16 mouse cellular contexts compared by ENCODE assay signal in the genomic region with DNA sequence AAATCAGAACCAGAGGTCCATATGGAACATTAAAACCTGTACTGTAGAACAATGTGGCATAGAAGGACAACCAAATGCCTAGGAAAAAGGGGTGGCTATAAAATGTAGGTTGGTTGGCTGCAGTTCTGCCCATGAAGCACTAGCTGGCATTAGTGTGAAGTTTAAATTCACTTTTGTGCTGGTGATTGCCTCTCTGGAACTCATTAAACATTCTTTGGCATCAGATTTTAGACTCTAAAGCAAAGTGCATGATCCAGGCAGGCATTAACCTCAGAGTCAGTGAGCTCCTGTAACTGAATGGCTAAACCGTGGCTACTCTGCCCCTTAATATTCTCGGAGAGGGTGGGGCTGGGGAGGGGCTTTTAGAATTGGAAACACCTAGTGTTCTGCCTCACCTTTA.
DNase-seq lines count a peak whose midpoint lies in the region; ATAC-seq lines count a peak whose summit lies in the region.
"Had no signal": no experiment of that assay in that cellular context is flagged by ENCODE, and none has a peak within 500 bp of the region (broad histone marks: within the 10 kb centered on the region; RNA-seq: fewer than 3 reads in every experiment).

No protein-coding gene starts in this region.

- H3K9me3 ChIP-seq in embryonic facial prominence, embryonic 11.5 days (replicated peaks; ENCODE audit: control insufficient read depth, low read length): no peaks in the 10 kb centered on the region
- no peaks in the 10 kb centered on the region for H3K9me3 ChIP-seq in embryonic facial prominence, embryonic 10.5 days
- H3K9me3 ChIP-seq in limb, embryonic 13.5 days: no peaks in the 10 kb centered on the region
- H3K9me3 ChIP-seq in limb, embryonic 10.5 days (replicated peaks): no peaks in the 10 kb centered on the region
- H3K9me3 ChIP-seq: heart, embryonic 13.5 days; limb, embryonic 12.5 days; midbrain, embryonic 10.5 days had no signal

- DNase-seq in embryonic facial prominence, embryonic 11.5 days (ENCODE audit: low spot score): peak; percentile 59
- DNase-seq in embryonic facial prominence, embryonic 10.5 days (ENCODE audit: low spot score): no peak
- DNase-seq in limb, embryonic 10.5 days (ENCODE audit: low spot score): no peak
- DNase-seq in kidney, adult 18-20 months: peak; percentile 25
- peak; percentile 4 to 16 for DNase-seq in kidney, postnatal 4 days
- DNase-seq in liver: no peak
- no peak for DNase-seq in T-cell, adult 2 months (ENCODE audit: low spot score)
- DNase-seq: adrenal gland, postnatal 25 days; cerebellum, adult 11-12 months; gastrocnemius, postnatal 25 days; retina, postnatal 1 day; spleen, adult 18-20 months had no signal

- no peaks in the 10 kb centered on the region for H3K4me1 ChIP-seq in embryonic facial prominence, embryonic 11.5 days (ENCODE audit: control insufficient read depth, insufficient read depth, low read length)
- H3K4me1 ChIP-seq in embryonic facial prominence, embryonic 10.5 days: 0 out of 2 replicates have a peak, but pooled peaks cover 4% of the 10 kb centered on the region
- no peaks in the 10 kb centered on the region for H3K4me1 ChIP-seq in limb, embryonic 13.5 days
- H3K4me1 ChIP-seq in limb, embryonic 10.5 days: no peaks in the 10 kb centered on the region
- H3K4me1 ChIP-seq: heart, embryonic 13.5 days; limb, embryonic 12.5 days; midbrain, embryonic 10.5 days had no signal

- WGBS in embryonic facial prominence, embryonic 11.5 days: 48% methylated on average over 2 of the region's 2 CpGs
- WGBS in embryonic facial prominence, embryonic 10.5 days: 55% methylated on average over 2 of the region's 2 CpGs
- WGBS in limb, embryonic 13.5 days: 18% methylated on average over 2 of the region's 2 CpGs
- WGBS in limb, embryonic 10.5 days: 60% methylated on average over 2 of the region's 2 CpGs

- no peak overlapping the region for H3K9ac ChIP-seq in embryonic facial prominence, embryonic 11.5 days (replicated peaks; ENCODE audit: low read length)
- H3K9ac ChIP-seq in limb, embryonic 13.5 days: no peak overlapping the region
- H3K9ac ChIP-seq: heart, embryonic 13.5 days; limb, embryonic 12.5 days had no signal

- H3K27me3 ChIP-seq in embryonic facial prominence, embryonic 11.5 days (ENCODE audit: control insufficient read depth, insufficient read depth, low read length): no peaks in the 10 kb centered on the region
- no peaks in the 10 kb centered on the region for H3K27me3 ChIP-seq in embryonic facial prominence, embryonic 10.5 days (replicated peaks; ENCODE audit: low read depth, poor library complexity, severe bottlenecking)
- no peaks in the 10 kb centered on the region for H3K27me3 ChIP-seq in limb, embryonic 13.5 days
- no peaks in the 10 kb centered on the region for H3K27me3 ChIP-seq in limb, embryonic 10.5 days (ENCODE audit: low read depth, poor library complexity, severe bottlenecking)
- H3K27me3 ChIP-seq: heart, embryonic 13.5 days; limb, embryonic 12.5 days had no signal

- no peaks in the 10 kb centered on the region for H3K36me3 ChIP-seq in embryonic facial prominence, embryonic 11.5 days (replicated peaks; ENCODE audit: control insufficient read depth, insufficient read depth, low read depth, low read length)
- H3K36me3 ChIP-seq in embryonic facial prominence, embryonic 10.5 days (replicated peaks): no peaks in the 10 kb centered on the region
- H3K36me3 ChIP-seq in limb, embryonic 13.5 days: no peaks in the 10 kb centered on the region
- no peaks in the 10 kb centered on the region for H3K36me3 ChIP-seq in limb, embryonic 10.5 days
- H3K36me3 ChIP-seq: heart, embryonic 13.5 days; limb, embryonic 12.5 days; midbrain, embryonic 10.5 days had no signal

- no peak for ATAC-seq in embryonic facial prominence, embryonic 11.5 days (replicated peaks; ENCODE audit: insufficient number of reproducible peaks, low FRiP score, low TSS enrichment, low read depth)
- ATAC-seq in limb, embryonic 13.5 days (ENCODE audit: low FRiP score, low read depth): peak; percentile 69; the same call in 1 of the 2 replicates

- H3K27ac ChIP-seq in embryonic facial prominence, embryonic 11.5 days (replicated peaks; ENCODE audit: low read depth, low read length): no peak overlapping the region
- no peak overlapping the region for H3K27ac ChIP-seq in embryonic facial prominence, embryonic 10.5 days (replicated peaks)
- H3K27ac ChIP-seq in limb, embryonic 13.5 days: no peak overlapping the region
- H3K27ac ChIP-seq in limb, embryonic 10.5 days: no peak overlapping the region
- H3K27ac ChIP-seq: heart, embryonic 13.5 days; limb, embryonic 12.5 days; midbrain, embryonic 10.5 days had no signal

- H3K4me3 ChIP-seq in embryonic facial prominence, embryonic 11.5 days (ENCODE audit: low read depth, low read length): no peak overlapping the region
- H3K4me3 ChIP-seq in embryonic facial prominence, embryonic 10.5 days: no peak overlapping the region
- no peak overlapping the region for H3K4me3 ChIP-seq in limb, embryonic 13.5 days
- no peak overlapping the region for H3K4me3 ChIP-seq in limb, embryonic 10.5 days
- H3K4me3 ChIP-seq: heart, embryonic 13.5 days; limb, embryonic 12.5 days; midbrain, embryonic 10.5 days had no signal

- no peak overlapping the region for H3K4me2 ChIP-seq in embryonic facial prominence, embryonic 11.5 days (ENCODE audit: low read depth, low read length)
- H3K4me2 ChIP-seq in limb, embryonic 13.5 days (replicated peaks): no peak overlapping the region
- H3K4me2 ChIP-seq: heart, embryonic 13.5 days; limb, embryonic 12.5 days had no signal

Comparison
In these comparisons a context has a peak if more than half of its experiments do, and no peak if none do; other contexts are left out.
1. DNase-seq: peak in embryonic facial prominence, embryonic 11.5 days (single experiment), kidney, adult 18-20 months (single experiment) and kidney, postnatal 4 days (2 of 2); none in embryonic facial prominence, embryonic 10.5 days (single experiment), limb, embryonic 10.5 days (single experiment), liver (single experiment) and T-cell, adult 2 months (single experiment).